Mouse (Mus musculus) mature B cell (primary cell): ENCODE results near the gene Hap1.
"Not testable (repeated sequence)": the region's sequence is repeated elsewhere in the genome, so short reads cannot be mapped to it uniquely, and the experiment has no call there.

ENCODE experiments used
- in situ Hi-C: fragments of 300-500 bp; cut with MboI; formaldehyde crosslinking; loops from 2 replicates; pipeline ENCODE4 v1.14.3; 2019

Gene Hap1

GRCm38 (mm10) chr11:100318529-100319451 is 37.1 kb downstream of the Hap1 start:
- in situ Hi-C loops = no loop called here

GRCm38 (mm10) chr11:100317826-100318380 is 38.0 kb downstream of the Hap1 start:
- in situ Hi-C loops = no loop called here

- in situ Hi-C loops = no loop called here
Measured at GRCm38 (mm10) chr11:100315439-100315838, 40.5 kb downstream of the Hap1 start.

GRCm38 (mm10) chr11:100313424-100313823 is 42.5 kb downstream of the Hap1 start:
- in situ Hi-C loops = no loop called here

GRCm38 (mm10) chr11:100312096-100312679 is 43.7 kb downstream of the Hap1 start:
- in situ Hi-C loops = no loop called here

- in situ Hi-C loops = no loop called here
Measured at GRCm38 (mm10) chr11:100311656-100312055, 44.3 kb downstream of the Hap1 start.

- in situ Hi-C loops = not testable (repeated sequence)
Measured at GRCm38 (mm10) chr11:100308672-100309071, 47.3 kb downstream of the Hap1 start.

GRCm38 (mm10) chr11:100307900-100308299 is 48.0 kb downstream of the Hap1 start:
- in situ Hi-C loops = no loop called here

GRCm38 (mm10) chr11:100301292-100301691 is 54.6 kb downstream of the Hap1 start:
- in situ Hi-C loops = no loop called here

- in situ Hi-C loops = no loop called here
Measured at GRCm38 (mm10) chr11:100300293-100300692, 55.6 kb downstream of the Hap1 start.

- in situ Hi-C loops = loop anchor here (25.0 kb wide), 1 partner anchor 911 kb away; the partner anchor contains the start of gene Krt10
Measured at GRCm38 (mm10) chr11:100298274-100299036, 57.5 kb downstream of the Hap1 start.

- in situ Hi-C loops = loop anchor here (25.0 kb wide), 1 partner anchor 910 kb away; the partner anchor contains the start of gene Krt10
Measured at GRCm38 (mm10) chr11:100297801-100298200, 58.1 kb downstream of the Hap1 start.
